Mouse (Mus musculus): ENCODE results near the gene Olfr32. TPM values are rescaled to one million over a fixed set of nuclear protein-coding genes. Genes with fewer than 3 reads are reported as not detected.
"Not testable (repeated sequence)": the region's sequence is repeated elsewhere in the genome, so short reads cannot be mapped to it uniquely, and the experiment has no call there.

Olfr32 gene
- polyA plus RNA-seq (2012; rRNA removed): not detected in 2 replicates

- no peaks in the 10 kb centered on the region for H3K36me3 ChIP-seq (ENCODE audit: control insufficient read depth, insufficient read depth, low read length)
- no peak within 1 kb of the TSS for H3K4me3 ChIP-seq (ENCODE audit: control insufficient read depth, insufficient read depth, low read length)
- no peak within 1 kb of the TSS for H3K27ac ChIP-seq (ENCODE audit: control insufficient read depth, insufficient read depth, low read length)
- no peaks in the 10 kb centered on the region for H3K4me1 ChIP-seq (replicated peaks; ENCODE audit: control insufficient read depth, insufficient read depth, low read length)
- no peaks in the 10 kb centered on the region for H3K27me3 ChIP-seq (ENCODE audit: control insufficient read depth, insufficient read depth, low read length)
- DNase-seq: no peak
- no peak for TF ChIP-seq CTCF (IDR thresholded peaks at IDR 0.05; ENCODE audit: borderline replicate concordance, control insufficient read depth, extremely low read depth, insufficient read depth, low read length, poor library complexity)
- TF ChIP-seq POLR2A (IDR thresholded peaks at IDR 0.05; ENCODE audit: control insufficient read depth, extremely low read depth, insufficient read depth, low read length, poor library complexity): no peak
Observed at GRCm38 (mm10) chr2:90142196-90142595, at the start of gene Olfr32. TSS of gene Olfr32 (minus strand) at chr2:90142296.

DNA sequence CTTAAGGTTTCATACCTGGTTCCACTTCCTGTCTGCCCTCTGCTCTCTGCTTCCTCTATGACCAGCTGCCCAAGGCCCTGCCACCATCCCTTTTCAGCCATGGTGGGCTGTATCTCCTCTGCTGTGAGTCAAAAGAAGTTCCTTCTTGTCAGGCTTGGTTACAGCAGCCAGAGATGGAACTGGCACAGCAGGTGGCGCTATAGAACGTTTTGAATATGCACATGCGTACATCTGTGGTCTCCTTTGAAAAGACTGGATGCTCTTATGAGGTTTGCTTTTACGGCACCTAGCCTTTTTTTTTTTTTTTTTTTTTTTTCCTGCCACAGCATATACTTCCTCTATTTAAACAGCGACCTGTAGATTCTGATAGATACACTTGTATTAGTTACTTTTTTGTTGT lies 45.0 kb upstream of the Olfr32 start:
- not testable (repeated sequence) for H3K4me1 ChIP-seq (replicated peaks; ENCODE audit: control insufficient read depth, insufficient read depth, low read length); H3K4me3 ChIP-seq (ENCODE audit: control insufficient read depth, insufficient read depth, low read length); DNase-seq; H3K36me3 ChIP-seq (ENCODE audit: control insufficient read depth, insufficient read depth, low read length); H3K27ac ChIP-seq (ENCODE audit: control insufficient read depth, insufficient read depth, low read length); H3K27me3 ChIP-seq (ENCODE audit: control insufficient read depth, insufficient read depth, low read length)
- WGBS: no CpG with 5 or more reads among the region's 5 CpGs

- WGBS: no CpG with 5 or more reads among the region's 4 CpGs
- not testable (repeated sequence) for H3K4me3 ChIP-seq (ENCODE audit: control insufficient read depth, insufficient read depth, low read length); H3K36me3 ChIP-seq (ENCODE audit: control insufficient read depth, insufficient read depth, low read length); DNase-seq; H3K27ac ChIP-seq (ENCODE audit: control insufficient read depth, insufficient read depth, low read length); H3K27me3 ChIP-seq (ENCODE audit: control insufficient read depth, insufficient read depth, low read length); H3K4me1 ChIP-seq (replicated peaks; ENCODE audit: control insufficient read depth, insufficient read depth, low read length)
Observed at GRCm38 (mm10) chr2:90186082-90186481, 44.0 kb upstream of the Olfr32 start.

DNA sequence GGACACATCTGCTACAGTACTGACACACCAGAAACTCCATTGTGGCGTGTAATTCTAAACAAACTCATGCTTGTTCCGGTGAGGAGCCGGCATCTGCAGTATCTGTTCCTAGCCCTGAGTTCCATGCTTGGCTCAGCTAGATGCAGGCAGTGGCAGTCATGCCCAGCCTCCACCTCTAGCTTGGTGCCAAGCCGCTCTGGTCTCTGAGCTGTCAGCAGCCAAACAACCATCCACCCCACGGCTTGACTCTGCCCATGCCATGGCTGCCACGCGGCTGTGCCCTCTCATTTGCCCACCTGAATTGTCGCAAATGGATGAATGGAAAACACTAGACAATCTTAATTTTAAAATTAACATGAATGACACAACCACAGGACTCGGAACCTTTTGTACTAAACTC lies 11.8 kb upstream of the Olfr32 start:
- Histone ChIP-seq H3K27ac (ENCODE audit: control insufficient read depth, insufficient read depth, low read length) (no peak overlapping the region), H3K27me3 (ENCODE audit: control insufficient read depth, insufficient read depth, low read length) (no peaks in the 10 kb centered on the region), H3K4me1 (replicated peaks; ENCODE audit: control insufficient read depth, insufficient read depth, low read length) (no peaks in the 10 kb centered on the region), H3K36me3 (ENCODE audit: control insufficient read depth, insufficient read depth, low read length) (no peaks in the 10 kb centered on the region), H3K4me3 (ENCODE audit: control insufficient read depth, insufficient read depth, low read length) (no peak overlapping the region)
- WGBS: 92% methylated on average over 9 of the region's 9 CpGs
- no peak for DNase-seq
- no peak for TF ChIP-seq CTCF (IDR thresholded peaks at IDR 0.05; ENCODE audit: borderline replicate concordance, control insufficient read depth, extremely low read depth, insufficient read depth, low read length, poor library complexity)
- TF ChIP-seq POLR2A (IDR thresholded peaks at IDR 0.05; ENCODE audit: control insufficient read depth, extremely low read depth, insufficient read depth, low read length, poor library complexity): no peak

- no peak within 1 kb of the TSS for H3K27ac ChIP-seq (ENCODE audit: control insufficient read depth, insufficient read depth, low read length)
- no peaks in the 10 kb centered on the region for H3K4me1 ChIP-seq (replicated peaks; ENCODE audit: control insufficient read depth, insufficient read depth, low read length)
- DNase-seq: no peak
- TF ChIP-seq CTCF (IDR thresholded peaks at IDR 0.05; ENCODE audit: borderline replicate concordance, control insufficient read depth, extremely low read depth, insufficient read depth, low read length, poor library complexity) (no peak), POLR2A (IDR thresholded peaks at IDR 0.05; ENCODE audit: control insufficient read depth, extremely low read depth, insufficient read depth, low read length, poor library complexity) (no peak)
- H3K4me3 ChIP-seq (ENCODE audit: control insufficient read depth, insufficient read depth, low read length): no peak within 1 kb of the TSS
- H3K36me3 ChIP-seq (ENCODE audit: control insufficient read depth, insufficient read depth, low read length): no peaks in the 10 kb centered on the region
- 82% methylated on average over 3 of the region's 3 CpGs for WGBS
- no peaks in the 10 kb centered on the region for H3K27me3 ChIP-seq (ENCODE audit: control insufficient read depth, insufficient read depth, low read length)
Observed at GRCm38 (mm10) chr2:90152991-90153390, 10.9 kb upstream of the Olfr32 start, which contains the start of gene Olfr1270. TSS of gene Olfr1270 (minus strand) at chr2:90153091.

DNA sequence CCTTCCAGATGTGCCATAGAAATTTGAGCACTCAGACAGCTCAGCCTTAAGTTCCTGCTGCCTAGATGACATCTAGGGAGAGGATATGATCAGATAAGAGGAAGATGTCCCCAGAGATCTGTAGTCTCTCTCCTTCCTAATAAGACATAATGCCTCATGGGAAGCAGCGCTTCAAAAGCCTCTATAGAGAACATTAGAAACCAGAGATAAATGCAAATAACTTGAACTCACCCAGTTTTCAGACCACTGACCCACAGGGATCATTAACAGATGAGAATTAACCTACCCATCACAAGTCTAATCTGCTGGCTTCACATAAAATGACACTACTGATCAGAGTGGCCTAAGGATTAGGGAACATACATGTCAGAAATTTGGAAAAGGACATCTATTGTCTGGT lies 20.8 kb downstream of the Olfr32 start, which contains the start of gene Olfr1269:
TSS of gene Olfr1269 (minus strand) at position 101 of the 400 bp plus-strand sequence.
- H3K27me3 ChIP-seq (ENCODE audit: control insufficient read depth, insufficient read depth, low read length): no peaks in the 10 kb centered on the region
- H3K36me3 ChIP-seq (ENCODE audit: control insufficient read depth, insufficient read depth, low read length): no peaks in the 10 kb centered on the region
- no peak within 1 kb of the TSS for H3K27ac ChIP-seq (ENCODE audit: control insufficient read depth, insufficient read depth, low read length)
- no peak for DNase-seq
- TF ChIP-seq CTCF (IDR thresholded peaks at IDR 0.05; ENCODE audit: borderline replicate concordance, control insufficient read depth, extremely low read depth, insufficient read depth, low read length, poor library complexity) (no peak), POLR2A (IDR thresholded peaks at IDR 0.05; ENCODE audit: control insufficient read depth, extremely low read depth, insufficient read depth, low read length, poor library complexity) (no peak)
- WGBS: 93% methylated on average over 1 of the region's 1 CpGs
- H3K4me1 ChIP-seq (replicated peaks; ENCODE audit: control insufficient read depth, insufficient read depth, low read length): no peaks in the 10 kb centered on the region
- H3K4me3 ChIP-seq (ENCODE audit: control insufficient read depth, insufficient read depth, low read length): no peak within 1 kb of the TSS

Other genes with a start within 250 kb of the Olfr32 start
- gene Olfr1258, start 215.0 kb downstream of the Olfr32 start, polyA plus RNA-seq (2012; rRNA removed): not detected in 2 replicates
- gene Olfr1259, start 193.6 kb downstream of the Olfr32 start, polyA plus RNA-seq (2012; rRNA removed): not detected in 2 replicates
- gene Olfr1260, start 168.0 kb downstream of the Olfr32 start, polyA plus RNA-seq (2012; rRNA removed): not detected in 2 replicates
- not detected in 2 replicates for gene Olfr1261, start 151.1 kb downstream of the Olfr32 start, polyA plus RNA-seq (2012; rRNA removed)
- gene Olfr1262, start 142.2 kb downstream of the Olfr32 start, polyA plus RNA-seq (2012; rRNA removed): not detected in 2 replicates
- not detected in 2 replicates for gene Olfr1263, start 130.2 kb downstream of the Olfr32 start, polyA plus RNA-seq (2012; rRNA removed)
- not detected in 2 replicates for gene Olfr1264, start 116.7 kb downstream of the Olfr32 start, polyA plus RNA-seq (2012; rRNA removed)
- gene Olfr1265, start 107.0 kb downstream of the Olfr32 start, polyA plus RNA-seq (2012; rRNA removed): not detected in 2 replicates
- not detected in 2 replicates for gene Olfr140, start 78.7 kb downstream of the Olfr32 start, polyA plus RNA-seq (2012; rRNA removed)
- gene Olfr1269, start 20.9 kb downstream of the Olfr32 start, polyA plus RNA-seq (2012; rRNA removed): not detected in 2 replicates
- gene Olfr1270, start 10.8 kb upstream of the Olfr32 start, polyA plus RNA-seq (2012; rRNA removed): not detected in 2 replicates
- gene Olfr1506, start 82.2 kb upstream of the Olfr32 start, polyA plus RNA-seq (2012; rRNA removed): not detected in 2 replicates
- gene Olfr142, start 115.3 kb upstream of the Olfr32 start, polyA plus RNA-seq (2012; rRNA removed): not detected in 2 replicates
- gene Olfr1271, start 128.7 kb upstream of the Olfr32 start, polyA plus RNA-seq (2012; rRNA removed): not detected in 2 replicates
- gene Olfr1272, start 150.5 kb upstream of the Olfr32 start, polyA plus RNA-seq (2012; rRNA removed): not detected in 2 replicates
- gene Gm13769, start 179.9 kb upstream of the Olfr32 start, polyA plus RNA-seq (2012; rRNA removed): not detected in 2 replicates

Data from thymus, adult 2 months (tissue).